11 mouse cellular contexts compared by ENCODE assay signal in genomic region chr6:8278426-8279002, GRCm38 (mm10). TPM values are rescaled to one million over a fixed set of nuclear protein-coding genes. Genes with fewer than 3 reads are reported as not detected.
DNase-seq lines count a peak whose midpoint lies in the region; ATAC-seq lines count a peak whose summit lies in the region.
"Had no signal": no experiment of that assay in that cellular context is flagged by ENCODE, and none has a peak within 500 bp of the region (broad histone marks: within the 10 kb centered on the region; RNA-seq: fewer than 3 reads in every experiment).

No protein-coding gene starts in this region.

- no peak for ATAC-seq in hindbrain, embryonic 11.5 days (ENCODE audit: low FRiP score)
- ATAC-seq in hindbrain, embryonic 16.5 days, result no peak
- peak; percentile 72 for ATAC-seq in granulocyte monocyte progenitor cell, adult 5-6 weeks (replicated peaks; ENCODE audit: poor library complexity, severe bottlenecking)

- H3K36me3 ChIP-seq in hindbrain, embryonic 11.5 days (ENCODE audit: control insufficient read depth, insufficient read depth, low read length), result no peaks in the 10 kb centered on the region
- H3K36me3 ChIP-seq in hindbrain, embryonic 16.5 days (ENCODE audit: control insufficient read depth, insufficient read depth, low read length), result no peaks in the 10 kb centered on the region; the same call in 1 of the 2 replicates
- H3K36me3 ChIP-seq: midbrain, embryonic 12.5 days had no signal

- H3K27ac ChIP-seq in hindbrain, embryonic 11.5 days (ENCODE audit: low read depth, low read length), result no peak overlapping the region
- no peak overlapping the region for H3K27ac ChIP-seq in hindbrain, embryonic 16.5 days (ENCODE audit: low read depth, low read length)
- H3K27ac ChIP-seq: midbrain, embryonic 12.5 days had no signal

- no peaks in the 10 kb centered on the region for H3K4me1 ChIP-seq in hindbrain, embryonic 11.5 days (replicated peaks; ENCODE audit: control insufficient read depth, insufficient read depth, low read length)
- H3K4me1 ChIP-seq in hindbrain, embryonic 16.5 days (ENCODE audit: control insufficient read depth, insufficient read depth, low read depth, low read length), result no peaks in the 10 kb centered on the region
- H3K4me1 ChIP-seq: midbrain, embryonic 12.5 days had no signal

- no peaks in the 10 kb centered on the region for H3K27me3 ChIP-seq in hindbrain, embryonic 11.5 days (ENCODE audit: control insufficient read depth, insufficient read depth, low read length)
- no peaks in the 10 kb centered on the region for H3K27me3 ChIP-seq in hindbrain, embryonic 16.5 days (replicated peaks; ENCODE audit: control insufficient read depth, insufficient read depth, low read length)
- H3K27me3 ChIP-seq: midbrain, embryonic 12.5 days had no signal

- H3K4me2 ChIP-seq in hindbrain, embryonic 11.5 days (replicated peaks; ENCODE audit: low read depth, low read length), result no peak overlapping the region
- H3K4me2 ChIP-seq in hindbrain, embryonic 16.5 days (ENCODE audit: low read length), result no peak overlapping the region
- H3K4me2 ChIP-seq: midbrain, embryonic 12.5 days had no signal

- no peaks in the 10 kb centered on the region for H3K9me3 ChIP-seq in hindbrain, embryonic 11.5 days (ENCODE audit: control insufficient read depth, low read length)
- no peaks in the 10 kb centered on the region for H3K9me3 ChIP-seq in hindbrain, embryonic 16.5 days (ENCODE audit: control insufficient read depth, low read length)
- H3K9me3 ChIP-seq: midbrain, embryonic 12.5 days had no signal

- WGBS in hindbrain, embryonic 11.5 days, result 64% methylated on average over 5 of the region's 5 CpGs
- 68% methylated on average over 5 of the region's 5 CpGs for WGBS in hindbrain, embryonic 16.5 days

- H3K9ac ChIP-seq in hindbrain, embryonic 11.5 days (ENCODE audit: low read depth, low read length), result no peak overlapping the region
- H3K9ac ChIP-seq in hindbrain, embryonic 16.5 days (ENCODE audit: low read depth, low read length), result no peak overlapping the region
- H3K9ac ChIP-seq: midbrain, embryonic 12.5 days had no signal

- H3K4me3 ChIP-seq in hindbrain, embryonic 11.5 days (ENCODE audit: low read depth, low read length), result no peak overlapping the region
- H3K4me3 ChIP-seq in hindbrain, embryonic 16.5 days (ENCODE audit: low read length), result no peak overlapping the region
- H3K4me3 ChIP-seq: midbrain, embryonic 12.5 days had no signal

- peak; percentile 25 for DNase-seq in hindbrain, embryonic 11.5 days (ENCODE audit: low spot score)
- DNase-seq in thymus, postnatal 0 days (ENCODE audit: low spot score), result peak; percentile 31
- no peak for DNase-seq in thymus, adult 18-20 months
- no peak for DNase-seq in ovary, postnatal 14 days (ENCODE audit: low spot score)
- DNase-seq in gastrocnemius, postnatal 25 days, result no peak
- DNase-seq in urinary bladder, postnatal 25 days (ENCODE audit: low spot score), result no peak
- DNase-seq: right cerebral cortex, postnatal 25 days had no signal

RNA-seq across cellular contexts. Expression of gene Gm45062, which starts 19.3 kb away (rescaled TPM):
- polyA plus RNA-seq in hindbrain, embryonic 11.5 days (2014; fragmentation: Nextera tagmentation; extraction: Ambion mirVana), result 14.5 and 21.9 TPM in 2 replicates
- 10.9 and 11.1 TPM in 2 replicates for polyA plus RNA-seq in hindbrain, embryonic 16.5 days (2015; fragmentation: Nextera tagmentation; extraction: Ambion mirVana)
- polyA plus RNA-seq in thymus, postnatal 0 days (2015; fragmentation: Nextera tagmentation; extraction: Ambion mirVana), result 27.6 and 29.5 TPM in 2 replicates
- 0.11 and 4.2 TPM in 2 replicates for total RNA-seq in granulocyte monocyte progenitor cell, adult 5-6 weeks (2014; fragmentation: Nextera tagmentation)
- total RNA-seq in granulocyte monocyte progenitor cell, adult 5-6 weeks (2017), result 3.1 and 5.5 TPM in 2 replicates
- total RNA-seq in gastrocnemius, postnatal 25 days (2021), result not detected
- total RNA-seq: gastrocnemius, postnatal 4 days had no signal

RNA-seq across cellular contexts. Expression of gene Umad1, which starts 19.4 kb away (rescaled TPM):
- 26.2 and 28.8 TPM in 2 replicates for polyA plus RNA-seq in hindbrain, embryonic 11.5 days (2014; fragmentation: Nextera tagmentation; extraction: Ambion mirVana)
- polyA plus RNA-seq in hindbrain, embryonic 16.5 days (2015; fragmentation: Nextera tagmentation; extraction: Ambion mirVana), result 61.0 and 62.6 TPM in 2 replicates
- 22.8 and 23.8 TPM in 2 replicates for polyA plus RNA-seq in thymus, postnatal 0 days (2015; fragmentation: Nextera tagmentation; extraction: Ambion mirVana)
- total RNA-seq in granulocyte monocyte progenitor cell, adult 5-6 weeks (2014; fragmentation: Nextera tagmentation), result 17.0 and 18.7 TPM in 2 replicates
- total RNA-seq in granulocyte monocyte progenitor cell, adult 5-6 weeks (2017), result 10.6 and 11.8 TPM in 2 replicates
- 10 to 100 TPM; 10.2 to 10.4 TPM for total RNA-seq in gastrocnemius, postnatal 25 days (2021)

RNA-seq across cellular contexts. Expression of gene Rpa3, which starts 19.5 kb away (rescaled TPM):
- polyA plus RNA-seq in hindbrain, embryonic 11.5 days (2014; fragmentation: Nextera tagmentation; extraction: Ambion mirVana), result 160 and 178 TPM in 2 replicates
- polyA plus RNA-seq in hindbrain, embryonic 16.5 days (2015; fragmentation: Nextera tagmentation; extraction: Ambion mirVana), result 47.5 and 50.4 TPM in 2 replicates
- 318 and 330 TPM in 2 replicates for polyA plus RNA-seq in thymus, postnatal 0 days (2015; fragmentation: Nextera tagmentation; extraction: Ambion mirVana)
- 109 and 138 TPM in 2 replicates for total RNA-seq in granulocyte monocyte progenitor cell, adult 5-6 weeks (2014; fragmentation: Nextera tagmentation)
- 111 and 156 TPM in 2 replicates for total RNA-seq in granulocyte monocyte progenitor cell, adult 5-6 weeks (2017)
- 1 to 10 TPM; 8.6 to 9.7 TPM for total RNA-seq in gastrocnemius, postnatal 25 days (2021)

Comparison
In these comparisons a context has a peak if more than half of its experiments do, and no peak if none do; other contexts are left out.
1. DNase-seq: peak in hindbrain, embryonic 11.5 days (single experiment) and thymus, postnatal 0 days (single experiment); none in thymus, adult 18-20 months (0 of 2), ovary, postnatal 14 days (single experiment), gastrocnemius, postnatal 25 days (single experiment) and urinary bladder, postnatal 25 days (single experiment).